Mouse (Mus musculus): ENCODE measurements around the gene Scn5a. TPM values are rescaled to one million over a fixed set of nuclear protein-coding genes. Genes with fewer than 3 reads are reported as not detected.

Gene Scn5a
- polyA plus RNA-seq, 1 experiment from 2014 or later: 0.27 TPM

- H3K4me2 ChIP-seq (replicated peaks; ENCODE audit: low read depth, low read length): peak within 1 kb of the TSS; percentile 71
- H3K9me3 ChIP-seq (ENCODE audit: control insufficient read depth, low read length): no peaks in the 10 kb centered on the region
- peak; percentile 95 for ATAC-seq (ENCODE audit: low FRiP score, low TSS enrichment)
- 1% methylated on average over 51 of the region's 52 CpGs for WGBS
- H3K9ac ChIP-seq (ENCODE audit: low read depth, low read length): peak within 1 kb of the TSS; percentile 87
- peak within 1 kb of the TSS; percentile 86 for H3K4me3 ChIP-seq (ENCODE audit: low read length)
- H3K4me1 ChIP-seq (ENCODE audit: control insufficient read depth, insufficient read depth, low read length): peaks cover 6% of the 10 kb centered on the region; the same call in 1 of the 2 replicates
- peaks cover 36% of the 10 kb centered on the region for H3K36me3 ChIP-seq (ENCODE audit: control insufficient read depth, insufficient read depth, low read length)
- no peaks in the 10 kb centered on the region for H3K27me3 ChIP-seq (ENCODE audit: control insufficient read depth, insufficient read depth, low read length)
- H3K27ac ChIP-seq (ENCODE audit: low read depth, low read length): peak within 1 kb of the TSS; percentile 38; the same call in 1 of the 2 replicates
Observed at GRCm38 (mm10) chr9:119444738-119445429, 133.9 kb downstream of the Scn5a start, which contains the start of gene Exog. Gene Exog (plus strand): TSS chr9:119444943.

- Histone ChIP-seq H3K4me3 (ENCODE audit: low read length) (no peak overlapping the region), H3K4me1 (ENCODE audit: control insufficient read depth, insufficient read depth, low read length) (no peaks in the 10 kb centered on the region), H3K9ac (ENCODE audit: low read depth, low read length) (no peak overlapping the region), H3K27me3 (ENCODE audit: control insufficient read depth, insufficient read depth, low read length) (no peaks in the 10 kb centered on the region), H3K27ac (ENCODE audit: low read depth, low read length) (no peak overlapping the region), H3K36me3 (ENCODE audit: control insufficient read depth, insufficient read depth, low read length) (peaks cover 51% of the 10 kb centered on the region), H3K9me3 (ENCODE audit: control insufficient read depth, low read length) (no peaks in the 10 kb centered on the region), H3K4me2 (replicated peaks; ENCODE audit: low read depth, low read length) (no peak overlapping the region)
- 94% methylated on average over 9 of the region's 9 CpGs for WGBS
- no peak for ATAC-seq (ENCODE audit: low FRiP score, low TSS enrichment)
Observed at GRCm38 (mm10) chr9:119438498-119439000, 140.3 kb downstream of the Scn5a start.

GRCm38 (mm10) chr9:119438065-119438464 is 140.8 kb downstream of the Scn5a start:
- ATAC-seq (ENCODE audit: low FRiP score, low TSS enrichment): no peak
- H3K9me3 ChIP-seq (ENCODE audit: control insufficient read depth, low read length): no peaks in the 10 kb centered on the region
- no peaks in the 10 kb centered on the region for H3K4me1 ChIP-seq (ENCODE audit: control insufficient read depth, insufficient read depth, low read length)
- no peaks in the 10 kb centered on the region for H3K27me3 ChIP-seq (ENCODE audit: control insufficient read depth, insufficient read depth, low read length)
- H3K9ac ChIP-seq (ENCODE audit: low read depth, low read length): no peak overlapping the region
- H3K4me3 ChIP-seq (ENCODE audit: low read length): no peak overlapping the region
- H3K4me2 ChIP-seq (replicated peaks; ENCODE audit: low read depth, low read length): no peak overlapping the region
- no peak overlapping the region for H3K27ac ChIP-seq (ENCODE audit: low read depth, low read length)
- H3K36me3 ChIP-seq (ENCODE audit: control insufficient read depth, insufficient read depth, low read length): peaks cover 55% of the 10 kb centered on the region
- WGBS: 94% methylated on average over 12 of the region's 12 CpGs

- Histone ChIP-seq H3K9ac (ENCODE audit: low read depth, low read length) (no peak overlapping the region), H3K4me3 (ENCODE audit: low read length) (no peak overlapping the region), H3K27me3 (ENCODE audit: control insufficient read depth, insufficient read depth, low read length) (no peaks in the 10 kb centered on the region), H3K4me1 (ENCODE audit: control insufficient read depth, insufficient read depth, low read length) (no peaks in the 10 kb centered on the region), H3K9me3 (ENCODE audit: control insufficient read depth, low read length) (no peaks in the 10 kb centered on the region), H3K36me3 (ENCODE audit: control insufficient read depth, insufficient read depth, low read length) (peaks cover 73% of the 10 kb centered on the region), H3K27ac (ENCODE audit: low read depth, low read length) (no peak overlapping the region), H3K4me2 (replicated peaks; ENCODE audit: low read depth, low read length) (no peak overlapping the region)
- ATAC-seq (ENCODE audit: low FRiP score, low TSS enrichment): no peak
- 74% methylated on average over 2 of the region's 2 CpGs for WGBS
Observed at GRCm38 (mm10) chr9:119435855-119436254, 143.0 kb downstream of the Scn5a start.

Other genes starting within 250 kb of the Scn5a start
- 74.5 and 87.7 TPM in 2 replicates for gene Acaa1a, start 239.3 kb downstream of the Scn5a start, polyA plus RNA-seq (2014; fragmentation: Nextera tagmentation; extraction: Ambion mirVana)
- gene Myd88, start 237.6 kb downstream of the Scn5a start, polyA plus RNA-seq (2014; fragmentation: Nextera tagmentation; extraction: Ambion mirVana): 17.5 and 21.3 TPM in 2 replicates
- gene Xylb, start 221.6 kb downstream of the Scn5a start, polyA plus RNA-seq (2014; fragmentation: Nextera tagmentation; extraction: Ambion mirVana): 7.2 and 17.9 TPM in 2 replicates
- not detected in 2 replicates for gene Slc22a14, start 213.5 kb downstream of the Scn5a start, polyA plus RNA-seq (2014; fragmentation: Nextera tagmentation; extraction: Ambion mirVana)
- 57.4 and 67.0 TPM in 2 replicates for gene Acvr2b, start 176.9 kb downstream of the Scn5a start, polyA plus RNA-seq (2014; fragmentation: Nextera tagmentation; extraction: Ambion mirVana)
- 21.4 and 27.8 TPM in 2 replicates for gene Exog, start 134.1 kb downstream of the Scn5a start, polyA plus RNA-seq (2014; fragmentation: Nextera tagmentation; extraction: Ambion mirVana)
- gene Scn10a, start 140.3 kb upstream of the Scn5a start, polyA plus RNA-seq (2014; fragmentation: Nextera tagmentation; extraction: Ambion mirVana): not detected in 2 replicates
- 0.04 and 0.06 TPM in 2 replicates for gene Scn11a, start 246.4 kb upstream of the Scn5a start, polyA plus RNA-seq (2014; fragmentation: Nextera tagmentation; extraction: Ambion mirVana)